Mouse (Mus musculus): ENCODE data around the gene Magel2.

The Magel2 gene

DNA sequence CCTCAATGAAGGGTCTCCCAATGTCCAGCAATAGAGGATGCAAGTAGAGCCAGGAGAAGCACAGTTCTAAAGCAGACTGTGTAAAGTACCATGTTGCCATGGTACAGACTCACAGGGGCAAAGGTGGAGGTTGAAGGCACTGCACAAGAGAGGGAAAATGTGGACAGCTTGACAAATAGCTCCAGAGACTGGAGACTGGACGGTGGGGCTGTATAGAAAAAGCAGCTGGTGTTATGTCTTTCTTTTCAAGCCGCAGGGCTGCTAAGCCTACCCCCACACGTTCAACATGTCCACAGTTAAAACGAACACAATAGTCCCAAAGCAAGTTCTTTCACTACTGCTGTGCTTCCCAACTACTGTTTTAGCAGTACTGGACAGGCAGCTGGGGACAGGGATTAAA, 46.4 kb downstream of the Magel2 start:
- no peak for DNase-seq

GRCm38 (mm10) chr7:62428337-62428736, 51.5 kb downstream of the Magel2 start:
- peak; percentile 51 to 55 for DNase-seq
